Mouse (Mus musculus): ENCODE measurements around the gene Eml3.
A peak's percentile ranks its signal among the peaks of the same experiment; 100 is the strongest.

DNA sequence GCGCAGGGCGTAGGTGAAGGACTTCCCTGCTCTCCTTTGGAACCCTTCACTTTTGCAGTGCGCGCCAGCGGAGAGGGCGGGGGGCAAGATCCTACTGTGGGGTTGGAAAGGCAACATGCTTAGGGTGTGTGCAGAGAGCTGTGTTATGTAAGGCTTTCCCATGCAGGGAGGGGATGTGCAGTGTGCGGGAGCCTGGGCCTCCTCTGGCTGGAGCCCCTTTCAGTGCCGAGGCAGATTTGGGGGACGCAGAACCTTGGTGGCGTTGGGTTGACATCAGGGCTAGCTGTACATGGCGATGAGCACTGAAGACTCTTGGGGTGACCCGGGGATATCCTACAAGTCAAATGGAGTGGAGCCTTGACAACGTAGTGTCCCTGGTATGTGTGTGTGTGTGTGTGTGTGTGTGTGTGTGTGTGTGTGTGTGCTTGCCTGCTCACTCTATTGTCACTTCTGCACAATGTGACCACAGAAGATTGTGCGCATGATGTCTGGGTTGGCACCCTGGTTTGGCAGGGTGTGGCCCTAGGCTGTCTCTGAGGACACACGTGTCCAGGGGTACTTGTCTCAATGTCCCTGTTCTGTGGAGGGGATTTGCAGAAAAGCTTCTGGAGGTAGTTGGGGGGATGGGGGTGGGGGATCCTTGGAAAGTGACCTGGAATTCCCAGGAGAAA, 61.2 kb downstream of the Eml3 start:
- TF ChIP-seq CTCF (IDR thresholded peaks at IDR 0.05; ENCODE audit: borderline replicate concordance, insufficient read depth, low read length) (no peak), POLR2A (IDR thresholded peaks at IDR 0.05; ENCODE audit: low read depth, low read length) (peak; percentile 69)

Data from embryonic fibroblast, embryonic 13.5 days (primary cell).